Mouse (Mus musculus) E14TG2a.4 (cell line): ENCODE results near the gene Lcmt2.

ENCODE experiments used
- CTCF ChIP-seq: conservative IDR thresholded peaks from 2 replicates; pipeline ENCODE4 v1.5.1; 2014; ENCODE audit warnings: low read length
- NANOG ChIP-seq: IDR thresholded peaks from 2 replicates; pipeline ENCODE4 v1.6.1; 2014; ENCODE audit warnings: borderline replicate concordance, low read length, mixed read lengths
- POU5F1 ChIP-seq: IDR thresholded peaks from 2 replicates; pipeline ENCODE4 v1.6.1; 2014; ENCODE audit warnings: low read length, borderline replicate concordance

GRCm38 (mm10) chr2:121085480-121086185 lies 54.8 kb downstream of the Lcmt2 start, which contains the start of gene Tgm5:
- no peak for TF ChIP-seq CTCF
- TF ChIP-seq POU5F1 = no peak
- no peak for TF ChIP-seq NANOG
